Mouse (Mus musculus): ENCODE data around the gene Fbxo8. TPM values are rescaled to one million over a fixed set of nuclear protein-coding genes. Genes with fewer than 3 reads are reported as not detected.

Fbxo8 gene
- polyA plus RNA-seq, 1 experiment = 35.6 TPM

DNA sequence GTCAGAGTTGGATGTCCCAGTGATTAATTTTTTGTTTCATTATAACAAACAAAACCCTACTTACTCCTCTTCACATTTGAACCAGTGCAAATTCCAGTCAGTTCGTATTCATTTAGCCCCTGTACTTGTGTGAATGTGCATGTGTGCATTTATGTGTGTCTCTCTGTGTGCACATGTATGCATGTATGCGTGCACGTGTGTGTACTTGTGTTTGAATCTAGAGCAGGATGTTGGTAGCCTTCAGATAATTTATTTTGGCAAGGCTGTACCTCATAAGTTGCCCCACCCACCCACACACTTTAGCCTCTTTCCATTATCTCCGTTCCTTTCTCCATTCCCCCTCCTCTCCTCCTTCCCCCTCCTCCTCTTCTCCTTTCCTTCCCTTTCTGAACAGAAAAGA is 70.2 kb downstream of the Fbxo8 start:
- TF ChIP-seq POLR2A (IDR thresholded peaks at IDR 0.05; ENCODE audit: extremely low read depth, insufficient read depth, low read length) = no peak
- no peak for TF ChIP-seq CTCF (IDR thresholded peaks at IDR 0.05; ENCODE audit: extremely low read depth, insufficient read depth, low read length)
- H3K4me3 ChIP-seq (ENCODE audit: insufficient read depth, low read length) = no peak overlapping the region
- H3K4me1 ChIP-seq (ENCODE audit: control insufficient read depth, insufficient read depth, low read length) = no peaks in the 10 kb centered on the region
- H3K27ac ChIP-seq (ENCODE audit: insufficient read depth, low read length) = no peak overlapping the region

DNA sequence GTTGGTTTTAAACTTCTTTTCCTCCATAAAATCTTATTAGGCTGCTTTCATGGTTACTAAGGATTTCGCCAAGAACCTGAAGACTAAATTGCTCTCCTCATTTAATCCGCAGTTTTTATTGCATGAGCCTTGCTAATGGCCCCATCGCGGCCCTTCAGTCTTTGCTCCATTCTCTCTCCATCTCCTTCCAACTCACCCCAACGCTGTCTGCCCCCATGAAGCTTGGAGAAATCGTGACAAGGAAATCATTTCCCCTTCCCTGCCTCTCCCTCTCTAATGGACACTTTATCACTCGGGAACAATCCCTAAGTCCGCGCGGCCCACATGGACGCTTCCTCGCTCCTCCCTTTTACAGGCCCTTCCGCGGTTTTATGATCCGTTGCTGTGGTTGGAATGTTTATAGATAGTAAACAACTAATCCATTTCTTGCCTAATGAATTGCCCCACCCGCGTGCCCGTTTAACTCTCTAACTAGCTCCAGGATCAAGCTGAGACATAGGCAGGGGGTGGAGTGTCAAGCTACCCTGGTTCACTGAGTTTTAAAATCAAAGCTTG is 71.7 kb downstream of the Fbxo8 start:
- Histone ChIP-seq H3K4me3 (ENCODE audit: insufficient read depth, low read length) (no peak overlapping the region), H3K4me1 (ENCODE audit: control insufficient read depth, insufficient read depth, low read length) (no peaks in the 10 kb centered on the region), H3K27ac (ENCODE audit: insufficient read depth, low read length) (no peak overlapping the region)
- no peak for TF ChIP-seq POLR2A (IDR thresholded peaks at IDR 0.05; ENCODE audit: extremely low read depth, insufficient read depth, low read length)
- TF ChIP-seq CTCF (IDR thresholded peaks at IDR 0.05; ENCODE audit: extremely low read depth, insufficient read depth, low read length) = no peak

DNA sequence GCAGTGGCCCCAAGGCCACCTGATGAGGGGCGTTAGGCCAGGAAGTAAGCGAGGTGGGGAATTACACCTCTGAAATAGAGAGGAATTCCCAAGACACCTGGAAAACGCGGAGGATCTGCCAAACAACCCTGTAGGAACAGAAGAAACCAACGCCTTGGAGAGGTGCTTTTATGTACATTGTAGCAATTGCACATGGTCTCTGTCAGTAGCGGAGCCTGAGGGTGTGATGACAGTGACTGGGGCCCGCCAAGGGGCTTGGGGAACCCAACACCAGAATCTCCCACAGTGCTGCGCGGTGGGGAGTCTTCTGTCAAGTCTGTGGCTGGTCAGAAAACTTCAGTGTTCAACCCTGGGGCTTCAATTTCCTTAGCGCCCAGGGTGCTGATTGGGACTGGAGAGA is 72.5 kb downstream of the Fbxo8 start:
- Histone ChIP-seq H3K4me3 (ENCODE audit: insufficient read depth, low read length) (no peak overlapping the region), H3K4me1 (ENCODE audit: control insufficient read depth, insufficient read depth, low read length) (no peaks in the 10 kb centered on the region), H3K27ac (ENCODE audit: insufficient read depth, low read length) (no peak overlapping the region)
- no peak for TF ChIP-seq POLR2A (IDR thresholded peaks at IDR 0.05; ENCODE audit: extremely low read depth, insufficient read depth, low read length)
- no peak for TF ChIP-seq CTCF (IDR thresholded peaks at IDR 0.05; ENCODE audit: extremely low read depth, insufficient read depth, low read length)

- Histone ChIP-seq H3K4me3 (ENCODE audit: insufficient read depth, low read length) (no peak overlapping the region), H3K27ac (ENCODE audit: insufficient read depth, low read length) (no peak overlapping the region), H3K4me1 (ENCODE audit: control insufficient read depth, insufficient read depth, low read length) (no peaks in the 10 kb centered on the region)
- TF ChIP-seq CTCF (IDR thresholded peaks at IDR 0.05; ENCODE audit: extremely low read depth, insufficient read depth, low read length) = no peak
- TF ChIP-seq POLR2A (IDR thresholded peaks at IDR 0.05; ENCODE audit: extremely low read depth, insufficient read depth, low read length) = no peak
Observed at GRCm38 (mm10) chr8:56629160-56629559, 78.3 kb downstream of the Fbxo8 start.

GRCm38 (mm10) chr8:56639277-56639676 is 88.4 kb downstream of the Fbxo8 start:
- H3K4me1 ChIP-seq (ENCODE audit: control insufficient read depth, insufficient read depth, low read length) = no peaks in the 10 kb centered on the region

More at GRCm38 (mm10) chr8:56639277-56639676, 88.4 kb downstream of the Fbxo8 start:
- no peak for TF ChIP-seq POLR2A (IDR thresholded peaks at IDR 0.05; ENCODE audit: extremely low read depth, insufficient read depth, low read length)
- no peak for TF ChIP-seq CTCF (IDR thresholded peaks at IDR 0.05; ENCODE audit: extremely low read depth, insufficient read depth, low read length)
- H3K27ac ChIP-seq (ENCODE audit: insufficient read depth, low read length) = no peak overlapping the region
- H3K4me3 ChIP-seq (ENCODE audit: insufficient read depth, low read length) = no peak overlapping the region

Other genes with a start within 250 kb of the Fbxo8 start
- 22.4 and 22.6 TPM in 2 replicates for gene Cep44, start within 50 bp of the Fbxo8 start, polyA plus RNA-seq (2012; rRNA removed)

Measured in cortical plate, adult 2 months (tissue).